Mouse (Mus musculus): ENCODE measurements around the gene Rgs3.

- 0 out of 2 replicates have a peak, but pooled peaks have one; percentile 4 for TF ChIP-seq CTCF (IDR thresholded peaks at IDR 0.05; ENCODE audit: low read depth)
- TF ChIP-seq EP300 (IDR thresholded peaks at IDR 0.05; ENCODE audit: low read depth): no peak
Measured at GRCm38 (mm10) chr4:62625451-62626061, 65.9 kb downstream of the Rgs3 start.

All from liver, postnatal 0 days (tissue).